Mouse (Mus musculus) neural tube, embryonic 11.5 days (tissue): ENCODE data around the gene Hyal1. TPM values are rescaled to one million over a fixed set of nuclear protein-coding genes. Genes with fewer than 3 reads are reported as not detected.

Experiments
- ATAC-seq: fragments of 200-750 bp; cut with Nextera tagmentation; 2 replicates; pipeline ENCODE4 v1.8.0; 2017; ENCODE audit warnings: moderate number of reproducible peaks, mild to moderate bottlenecking, moderate TSS enrichment, moderate library complexity; ENCODE audit not compliant: insufficient read depth, low FRiP score, low TSS enrichment
- DNase-seq: peaks from one replicate; pipeline ENCODE4 v3.0.0-alpha.2; 2015; ENCODE audit warnings: low spot score
- H3K27ac ChIP-seq: fragments of 300-500 bp; sonication (generic); 2 replicates; pipeline ENCODE4 v1.5.1; 2014; ENCODE audit warnings: low read depth, mild to moderate bottlenecking, low read length
- H3K27me3 ChIP-seq: fragments of 300-500 bp; sonication (generic); 2 replicates; pipeline ENCODE4 v1.6.1; 2014; ENCODE audit warnings: mild to moderate bottlenecking, low read length, mixed read lengths; ENCODE audit not compliant: control insufficient read depth, insufficient read depth
- H3K36me3 ChIP-seq: fragments of 300-500 bp; sonication (generic); 2 replicates; pipeline ENCODE4 v1.6.1; 2014; ENCODE audit warnings: mild to moderate bottlenecking, low read length, moderate library complexity, mixed read lengths; ENCODE audit not compliant: control insufficient read depth, insufficient read depth
- H3K4me1 ChIP-seq: fragments of 300-500 bp; sonication (generic); 2 replicates; pipeline ENCODE4 v1.6.1; 2014; ENCODE audit warnings: low read length, mixed read lengths; ENCODE audit not compliant: control insufficient read depth, insufficient read depth
- H3K4me2 ChIP-seq: fragments of 300-500 bp; sonication (generic); 2 replicates; pipeline ENCODE4 v1.6.1; 2014; ENCODE audit warnings: low read depth, mild to moderate bottlenecking, moderate library complexity
- H3K4me3 ChIP-seq: fragments of 300-500 bp; sonication (generic); 2 replicates; pipeline ENCODE4 v1.5.1; 2014; ENCODE audit warnings: low read depth, low read length
- H3K9ac ChIP-seq: fragments of 300-500 bp; sonication (generic); 2 replicates; pipeline ENCODE4 v1.6.1; 2014; ENCODE audit warnings: mild to moderate bottlenecking, low read length
- H3K9me3 ChIP-seq: fragments of 300-500 bp; sonication (generic); 2 replicates; pipeline ENCODE4 v1.6.1; 2016; ENCODE audit warnings: low read length; ENCODE audit not compliant: control insufficient read depth
- WGBS: fragments of 180-500 bp; shearing (Covaris S2); extraction: QIAGEN DNeasy Blood & Tissue Kit; methylation state at CpG from one replicate; pipeline ENCODE4 v1.1.7; 2014; 5-methylcytosine and 5-hydroxymethylcytosine counted together
- polyA plus RNA-seq: library from polyadenylated mRNA; unstranded; fragments of >200 nt; fragmentation: Nextera tagmentation; extraction: Ambion mirVana; gene quantifications from 2 replicates; pipeline ENCODE4 v1.2.1, GENCODE M21; 2014

Gene Hyal1
- polyA plus RNA-seq, 1 experiment from 2014 or later = 4.0 TPM

GRCm38 (mm10) chr9:107566855-107567254, 9.9 kb upstream of the Hyal1 start:
- H3K27ac ChIP-seq = no peak overlapping the region
- H3K4me2 ChIP-seq = no peak overlapping the region
- no peaks in the 10 kb centered on the region for H3K27me3 ChIP-seq
- no peak overlapping the region for H3K4me3 ChIP-seq
- ATAC-seq (no peak), DNase-seq (no peak)
- H3K9me3 ChIP-seq = no peaks in the 10 kb centered on the region
- peaks cover 6% of the 10 kb centered on the region; the same call in 1 of the 2 replicates for H3K36me3 ChIP-seq
- no peak overlapping the region for H3K9ac ChIP-seq
- 82% methylated on average over 3 of the region's 3 CpGs for WGBS
- peaks cover 31% of the 10 kb centered on the region for H3K4me1 ChIP-seq

- peak within 1 kb of the TSS; percentile 79 for H3K9ac ChIP-seq
- no peak for DNase-seq
- no peaks in the 10 kb centered on the region for H3K9me3 ChIP-seq
- peak within 1 kb of the TSS; percentile 74 for H3K4me2 ChIP-seq
- H3K27ac ChIP-seq = peak within 1 kb of the TSS; percentile 54
- H3K4me3 ChIP-seq = peak within 1 kb of the TSS; percentile 76
- peaks cover 13% of the 10 kb centered on the region; the same call in 1 of the 2 replicates for H3K36me3 ChIP-seq
- H3K27me3 ChIP-seq = no peaks in the 10 kb centered on the region
- peaks cover 31% of the 10 kb centered on the region for H3K4me1 ChIP-seq
- ATAC-seq = no peak
- WGBS = 7% methylated on average over 18 of the region's 18 CpGs
Measured at GRCm38 (mm10) chr9:107567702-107568319, 8.9 kb upstream of the Hyal1 start, which contains the start of gene Hyal2. Gene Hyal2 (plus strand): TSS chr9:107567945.

DNA sequence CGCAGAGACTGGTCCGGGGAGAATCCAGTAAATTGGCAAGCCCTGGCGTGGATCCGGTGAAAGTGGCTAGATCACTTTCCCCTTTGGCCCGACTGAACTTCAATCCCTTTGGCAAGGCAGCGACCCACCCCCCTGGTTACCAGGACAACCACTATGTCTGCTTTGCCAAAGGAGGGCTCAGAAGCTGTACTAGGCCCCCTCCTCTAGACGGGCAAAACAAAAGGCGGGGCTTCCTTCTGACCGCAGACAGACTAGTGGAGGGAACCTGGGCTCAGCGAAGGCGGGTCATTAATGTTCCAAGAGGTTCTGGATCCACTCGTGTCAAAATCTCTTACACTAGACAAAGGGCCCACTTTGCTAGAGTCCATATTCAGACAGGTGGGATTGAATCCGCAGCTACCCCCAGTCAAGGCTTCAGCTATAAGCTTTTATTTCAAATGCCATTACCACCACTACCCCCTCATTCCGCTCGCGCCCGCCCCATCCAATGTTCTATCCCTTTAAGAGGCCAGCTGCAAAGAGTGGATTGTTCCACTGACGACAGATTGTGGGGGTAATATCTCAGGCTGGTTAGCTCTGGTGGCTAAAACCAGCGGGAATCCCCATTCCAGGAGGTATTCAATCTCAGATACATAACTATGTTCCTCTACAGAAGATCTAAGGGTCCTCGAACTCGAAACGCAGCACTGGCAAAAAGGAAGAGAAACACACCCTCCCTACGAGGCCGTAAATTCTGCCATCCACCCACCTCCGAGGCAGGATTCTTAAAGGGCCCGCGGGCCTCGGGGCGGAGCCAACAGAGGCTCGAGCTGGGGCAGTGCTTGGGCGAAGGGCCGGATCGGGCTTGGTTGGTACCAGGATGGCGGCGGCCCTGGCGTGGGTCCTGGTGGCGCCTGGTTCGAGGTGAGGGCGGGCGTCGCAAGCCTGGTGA, 8.1 kb upstream of the Hyal1 start:
- ATAC-seq (peak; percentile 83), DNase-seq (peak; percentile 93)
- peaks cover 31% of the 10 kb centered on the region for H3K4me1 ChIP-seq
- peak overlapping the region; percentile 79 for H3K9ac ChIP-seq
- H3K4me2 ChIP-seq = peak overlapping the region; percentile 74
- H3K9me3 ChIP-seq = no peaks in the 10 kb centered on the region
- under 1% methylated on average over 41 of the region's 41 CpGs for WGBS
- peak overlapping the region; percentile 76 for H3K4me3 ChIP-seq
- H3K27ac ChIP-seq = peak overlapping the region; percentile 54
- H3K27me3 ChIP-seq = no peaks in the 10 kb centered on the region
- peaks cover 16% of the 10 kb centered on the region for H3K36me3 ChIP-seq

DNA sequence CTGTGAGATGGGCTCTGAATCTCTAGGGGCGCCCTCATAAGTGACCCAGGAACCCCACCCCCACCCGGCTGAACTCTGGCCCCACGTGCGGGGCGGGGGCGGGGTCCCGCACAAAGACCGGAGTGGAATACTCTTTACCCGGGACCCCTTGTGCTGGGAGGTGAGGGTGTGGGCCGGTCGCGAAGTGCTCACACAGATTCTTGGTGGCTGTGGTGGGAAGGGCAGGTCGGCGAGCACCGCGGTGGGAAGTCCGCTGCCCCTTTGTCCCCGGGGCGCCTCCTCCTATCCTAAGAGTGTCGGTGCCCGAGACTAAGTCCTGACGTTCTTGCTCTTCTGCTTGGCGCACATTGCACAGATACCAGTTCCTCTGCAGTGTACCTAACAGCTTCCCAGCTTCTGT, 7.5 kb upstream of the Hyal1 start:
- WGBS = 0% methylated on average over 22 of the region's 23 CpGs

GRCm38 (mm10) chr9:107570016-107570415, 6.7 kb upstream of the Hyal1 start:
- no peaks in the 10 kb centered on the region for H3K27me3 ChIP-seq
- peak overlapping the region; percentile 74 for H3K4me2 ChIP-seq
- DNase-seq (no peak), ATAC-seq (no peak)
- H3K36me3 ChIP-seq = peaks cover 16% of the 10 kb centered on the region
- H3K27ac ChIP-seq = no peak overlapping the region
- WGBS = 61% methylated on average over 13 of the region's 13 CpGs
- H3K4me1 ChIP-seq = peaks cover 25% of the 10 kb centered on the region
- peak overlapping the region; percentile 79 for H3K9ac ChIP-seq
- H3K4me3 ChIP-seq = peak overlapping the region; percentile 76
- no peaks in the 10 kb centered on the region for H3K9me3 ChIP-seq

More for the DNA sequence above, 7.5 kb upstream of the Hyal1 start:
- Histone ChIP-seq H3K9ac (peak overlapping the region; percentile 79), H3K4me2 (peak overlapping the region; percentile 74), H3K4me1 (peaks cover 25% of the 10 kb centered on the region), H3K36me3 (peaks cover 16% of the 10 kb centered on the region), H3K27me3 (no peaks in the 10 kb centered on the region), H3K27ac (peak overlapping the region; percentile 54), H3K4me3 (peak overlapping the region; percentile 76), H3K9me3 (no peaks in the 10 kb centered on the region)
- ATAC-seq (peak; percentile 39), DNase-seq (no peak)

GRCm38 (mm10) chr9:107570845-107571244, 5.9 kb upstream of the Hyal1 start:
- H3K4me3 ChIP-seq = peak overlapping the region; percentile 76; the same call in 1 of the 2 replicates
- DNase-seq (no peak), ATAC-seq (no peak)
- H3K9me3 ChIP-seq = no peaks in the 10 kb centered on the region
- H3K27me3 ChIP-seq = no peaks in the 10 kb centered on the region
- H3K27ac ChIP-seq = no peak overlapping the region
- peak overlapping the region; percentile 74 for H3K4me2 ChIP-seq
- WGBS = 96% methylated on average over 21 of the region's 21 CpGs
- H3K4me1 ChIP-seq = peaks cover 25% of the 10 kb centered on the region
- H3K9ac ChIP-seq = no peak overlapping the region
- H3K36me3 ChIP-seq = peaks cover 16% of the 10 kb centered on the region

DNA sequence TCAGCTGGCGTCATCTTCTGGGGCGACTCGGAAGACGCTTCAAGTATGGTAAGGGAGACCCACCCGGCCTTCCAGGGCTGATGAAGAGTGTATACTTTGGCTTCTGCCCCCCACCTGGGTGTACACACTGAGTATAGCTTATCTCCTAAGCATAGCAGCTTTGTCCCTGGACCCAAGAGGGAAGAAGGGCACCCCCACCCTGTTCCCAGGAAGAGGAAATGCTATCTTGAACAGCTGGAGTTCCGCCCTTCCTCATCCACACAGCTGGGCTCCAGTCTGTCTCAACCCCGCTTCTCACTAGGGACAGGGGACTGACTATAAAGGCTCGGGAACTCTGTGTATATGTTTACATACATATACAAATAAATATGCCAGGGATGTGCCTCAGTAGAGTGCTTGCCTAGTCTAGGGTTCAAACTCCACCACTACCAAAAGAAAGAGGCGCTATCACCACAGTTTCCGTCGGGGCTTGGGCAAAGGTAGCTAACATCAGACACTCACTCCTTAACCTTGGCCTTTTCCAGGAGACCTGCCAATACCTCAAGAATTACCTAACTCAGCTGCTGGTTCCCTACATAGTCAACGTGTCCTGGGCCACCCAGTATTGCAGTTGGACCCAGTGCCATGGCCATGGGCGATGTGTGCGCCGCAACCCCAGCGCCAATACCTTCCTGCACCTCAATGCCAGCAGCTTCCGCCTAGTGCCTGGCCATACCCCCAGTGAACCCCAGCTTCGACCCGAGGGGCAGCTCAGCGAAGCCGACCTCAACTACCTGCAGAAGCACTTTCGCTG, 5.0 kb upstream of the Hyal1 start:
- no peak for DNase-seq
- 95% methylated on average over 22 of the region's 22 CpGs for WGBS
- Histone ChIP-seq H3K27me3 (no peaks in the 10 kb centered on the region), H3K27ac (no peak overlapping the region), H3K4me1 (peaks cover 25% of the 10 kb centered on the region), H3K4me2 (no peak overlapping the region), H3K9ac (no peak overlapping the region), H3K4me3 (no peak overlapping the region), H3K36me3 (peaks cover 16% of the 10 kb centered on the region), H3K9me3 (no peaks in the 10 kb centered on the region)
- no peak for ATAC-seq

GRCm38 (mm10) chr9:107572327-107572662, 4.4 kb upstream of the Hyal1 start:
- H3K4me3 ChIP-seq = no peak overlapping the region
- H3K27me3 ChIP-seq = no peaks in the 10 kb centered on the region
- peaks cover 26% of the 10 kb centered on the region for H3K4me1 ChIP-seq
- no peak for ATAC-seq
- H3K27ac ChIP-seq = no peak overlapping the region
- WGBS = 96% methylated on average over 2 of the region's 2 CpGs
- no peaks in the 10 kb centered on the region for H3K9me3 ChIP-seq
- no peak overlapping the region for H3K9ac ChIP-seq
- H3K36me3 ChIP-seq = peaks cover 16% of the 10 kb centered on the region
- no peak for DNase-seq
- H3K4me2 ChIP-seq = no peak overlapping the region
